Mouse (Mus musculus) embryo, embryonic 10.5 days (tissue): ENCODE data around the gene Cd3eap.
A peak's percentile ranks its signal among the peaks of the same experiment; 100 is the strongest.

Experiments used
- DNase-seq: peaks from one replicate; pipeline ENCODE4 v3.0.0-alpha.2; 2015; ENCODE audit warnings: low spot score

Cd3eap gene

DNA sequence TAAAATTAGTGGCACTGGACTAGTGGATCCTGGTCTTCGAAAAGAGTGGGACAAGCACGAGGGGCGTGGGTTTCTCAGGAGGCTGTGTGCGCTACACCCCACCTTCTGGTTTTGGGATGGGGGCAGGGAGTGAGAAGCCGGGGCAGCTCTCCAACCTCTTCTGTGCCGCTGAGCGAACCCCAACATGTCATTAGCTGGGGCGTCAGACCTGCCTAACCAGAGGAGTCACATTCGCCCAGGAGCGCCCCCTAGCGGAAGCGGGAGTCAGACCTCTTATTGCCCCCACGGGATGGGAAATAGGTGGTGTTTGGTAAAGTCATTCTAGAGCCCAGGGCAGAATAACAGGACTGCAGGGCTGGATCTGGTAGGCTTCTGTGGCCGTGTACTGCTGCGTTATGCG is 2.4 kb upstream of the Cd3eap start:
- DNase-seq: peak; percentile 77

GRCm38 (mm10) chr7:19360944-19361343 is 1.7 kb upstream of the Cd3eap start:
- peak; percentile 94 for DNase-seq

- DNase-seq: peak; percentile 70
Measured at GRCm38 (mm10) chr7:19359892-19360641, 784 bp upstream of the Cd3eap start.

DNA sequence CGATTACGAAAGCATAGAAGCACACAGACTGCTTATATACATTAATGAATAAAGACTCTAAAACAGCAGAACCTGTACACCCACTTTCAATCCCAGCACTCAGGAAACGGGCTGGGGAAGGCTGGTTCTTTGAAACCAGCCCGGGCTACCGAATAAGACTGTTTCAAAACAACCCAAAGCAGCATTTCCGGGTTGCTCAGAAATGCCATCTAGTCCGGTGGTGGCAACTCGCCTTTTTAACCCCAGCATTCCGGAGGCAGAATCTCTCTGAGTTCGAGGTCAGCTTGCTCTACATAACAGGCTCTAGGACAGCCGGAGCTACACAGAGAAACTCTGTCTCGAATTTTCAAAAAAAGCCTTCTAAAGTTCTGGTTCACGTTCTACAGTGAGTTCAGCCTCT is 649 bp downstream of the Cd3eap start:
- no peak for DNase-seq

GRCm38 (mm10) chr7:19357381-19358375 is 1.6 kb downstream of the Cd3eap start:
- no peak for DNase-seq

GRCm38 (mm10) chr7:19356311-19356710 is 3.0 kb downstream of the Cd3eap start:
- no peak for DNase-seq

DNA sequence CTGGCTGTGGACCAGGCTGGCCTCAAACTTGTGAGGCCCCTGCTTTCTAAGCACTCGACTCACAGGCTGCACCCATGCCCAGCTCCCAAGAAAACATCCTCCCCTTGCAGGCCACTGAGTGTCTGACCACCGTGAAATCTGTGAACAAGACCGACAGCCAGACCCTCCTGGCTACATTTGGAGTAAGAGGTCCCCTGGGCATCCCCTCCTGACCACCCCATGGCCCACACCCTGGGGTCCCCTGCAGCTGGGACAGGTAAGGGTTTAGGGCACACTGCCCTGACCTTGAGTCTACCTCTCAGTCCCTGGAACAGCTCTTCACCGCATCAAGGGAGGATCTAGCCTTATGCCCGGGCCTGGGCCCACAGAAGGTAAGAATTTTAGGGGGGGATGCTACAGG is 4.3 kb downstream of the Cd3eap start:
- no peak for DNase-seq

- DNase-seq: no peak
Measured at GRCm38 (mm10) chr7:19350221-19350620, 9.1 kb downstream of the Cd3eap start.

DNA sequence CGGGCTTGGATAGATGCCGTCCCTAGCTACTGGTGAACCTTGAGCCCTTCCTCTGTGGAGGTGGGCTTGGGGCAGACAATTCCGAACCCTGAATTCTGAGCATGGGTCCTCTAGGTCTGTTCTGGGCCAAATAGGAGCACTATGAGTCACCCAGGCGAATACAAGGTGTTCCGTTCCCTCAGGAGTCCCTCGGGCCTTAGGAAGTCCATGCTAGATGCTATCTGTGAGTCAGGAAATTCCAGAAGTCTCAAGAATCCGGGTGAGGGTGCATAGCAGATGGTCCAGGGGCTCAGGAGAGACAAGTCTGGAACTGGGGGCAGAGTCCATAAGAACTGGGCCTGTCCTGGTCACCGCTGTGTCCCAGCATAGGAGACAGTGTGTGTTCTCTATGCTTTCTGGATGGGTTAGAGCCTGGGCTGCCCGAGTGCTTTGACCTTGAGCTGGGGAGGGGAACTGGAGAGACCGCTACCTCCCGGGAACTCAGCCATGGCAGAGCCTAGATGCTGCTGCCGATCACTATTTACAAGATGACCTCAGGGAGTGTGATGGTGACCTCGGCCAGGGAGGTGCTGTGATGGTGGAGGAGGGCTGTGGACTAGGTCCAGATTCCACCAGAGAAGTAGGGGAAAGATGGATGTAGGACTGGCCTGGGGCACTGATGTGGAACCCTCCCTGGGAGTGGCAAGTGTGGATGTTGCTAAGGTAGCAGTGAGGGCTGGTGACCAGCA is 9.9 kb downstream of the Cd3eap start:
- no peak for DNase-seq

DNA sequence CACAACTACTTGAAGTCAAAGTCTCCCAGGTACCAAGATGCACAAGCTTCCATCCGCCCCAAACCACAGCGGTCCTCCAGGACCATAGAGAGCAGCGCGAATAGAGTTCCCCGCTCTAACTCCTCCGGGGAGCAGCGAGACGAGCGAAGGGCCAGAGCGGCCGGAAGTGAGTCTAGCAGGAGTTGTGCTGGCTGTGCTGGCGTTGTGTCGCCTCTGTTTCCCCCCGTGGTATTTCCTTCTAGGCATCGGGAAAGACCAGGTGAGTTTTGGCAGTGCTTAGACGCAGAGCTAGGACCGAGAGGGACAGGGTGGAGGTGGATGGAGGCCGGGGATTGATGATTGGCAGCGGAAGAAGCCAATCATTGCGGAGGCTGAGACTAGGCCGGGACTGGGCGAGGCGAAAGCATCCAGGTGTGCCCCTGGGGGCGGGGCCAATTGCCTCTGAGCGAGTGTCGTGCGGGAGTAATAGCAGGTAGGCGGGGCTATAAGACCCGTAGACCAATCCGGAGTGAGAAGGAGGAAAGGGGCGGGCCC is 14.3 kb downstream of the Cd3eap start:
- peak; percentile 99 for DNase-seq

DNA sequence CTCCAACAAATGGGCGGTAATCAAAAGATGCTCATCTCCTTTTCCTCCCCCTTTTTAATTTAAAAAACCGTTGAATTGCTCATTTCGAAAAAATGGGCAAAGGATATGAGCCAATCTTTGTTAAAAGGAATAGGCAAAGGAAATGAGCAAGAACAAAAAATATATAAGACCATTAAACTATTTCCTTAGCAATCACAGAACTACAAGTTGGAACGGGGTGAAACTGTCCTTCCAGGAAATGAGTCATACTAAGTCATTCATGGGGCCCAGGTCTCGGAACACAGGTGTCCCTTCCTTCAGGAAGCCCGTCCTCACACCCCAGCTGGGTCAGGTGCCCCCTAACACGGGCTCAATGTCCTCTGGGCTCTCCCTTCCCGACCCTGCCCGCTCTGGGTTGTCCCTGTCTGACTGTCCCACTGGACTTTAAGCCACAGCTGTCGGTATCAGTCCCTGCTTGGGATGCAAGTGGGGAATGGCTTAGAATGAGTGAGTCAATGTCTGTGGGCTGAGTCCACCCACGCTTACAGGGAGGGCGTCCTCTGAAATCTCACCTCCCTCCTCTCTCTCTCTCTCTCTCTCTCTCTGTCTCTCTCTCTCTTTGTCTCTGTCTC is 14.9 kb downstream of the Cd3eap start, which contains the start of gene Ercc1:
Gene Ercc1 (plus strand): TSS at position 542 of the 611 bp plus-strand sequence.
- no peak for DNase-seq

DNA sequence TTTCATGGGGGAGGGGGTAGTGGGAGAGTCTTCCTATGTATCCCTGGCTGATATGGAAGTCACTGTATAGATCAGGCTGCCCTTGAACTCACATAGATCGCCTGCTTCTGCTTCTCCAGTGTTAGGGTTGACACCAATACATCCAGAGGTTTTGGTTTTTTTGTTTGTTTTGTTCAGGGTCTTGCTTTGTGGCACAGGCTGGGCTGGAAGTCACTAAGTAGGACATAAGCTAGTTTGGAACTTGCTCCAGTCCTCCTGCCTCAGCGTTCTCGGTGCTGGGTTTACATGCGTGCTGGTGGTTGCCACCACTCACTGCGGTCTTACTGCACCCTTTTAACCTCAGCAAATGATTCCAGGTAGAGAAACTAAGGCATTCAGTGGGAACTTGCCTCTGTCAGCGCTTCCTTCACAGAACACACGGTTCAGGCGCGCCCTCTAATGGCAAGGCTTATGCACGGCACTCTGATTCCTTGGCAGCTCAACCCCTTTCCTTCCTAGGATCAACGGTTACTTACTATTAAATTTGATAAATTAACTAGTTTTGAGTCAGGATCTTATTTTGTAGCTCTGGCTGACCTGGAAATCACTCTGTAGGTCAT is 16.0 kb downstream of the Cd3eap start:
- peak; percentile 93 for DNase-seq

DNA sequence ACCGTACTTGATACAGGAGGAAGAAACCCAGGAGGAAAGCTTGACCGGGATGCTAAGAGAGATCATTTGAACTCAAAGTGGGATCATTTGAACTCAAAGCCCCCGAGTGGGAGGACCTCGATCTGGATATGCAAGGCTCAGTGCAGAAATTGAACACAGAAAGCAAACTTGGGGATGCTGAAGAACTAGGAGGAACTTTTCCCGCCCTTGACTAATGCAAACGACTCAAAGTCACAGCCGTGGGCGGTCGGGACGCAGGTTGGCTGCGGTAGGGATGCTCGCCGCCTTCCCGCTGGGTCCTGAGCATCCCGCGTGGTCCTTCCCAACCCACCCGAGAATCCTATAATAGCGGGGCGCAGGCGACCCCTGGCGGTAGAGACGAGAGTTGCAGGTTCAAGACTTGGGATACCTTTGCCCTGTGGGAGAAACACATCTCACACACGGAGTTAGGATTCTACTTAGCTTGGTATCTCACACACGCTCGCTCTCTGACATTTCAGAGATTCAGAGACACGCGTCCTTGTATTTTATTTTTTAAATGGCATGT is 16.7 kb downstream of the Cd3eap start:
- DNase-seq: peak; percentile 93

DNA sequence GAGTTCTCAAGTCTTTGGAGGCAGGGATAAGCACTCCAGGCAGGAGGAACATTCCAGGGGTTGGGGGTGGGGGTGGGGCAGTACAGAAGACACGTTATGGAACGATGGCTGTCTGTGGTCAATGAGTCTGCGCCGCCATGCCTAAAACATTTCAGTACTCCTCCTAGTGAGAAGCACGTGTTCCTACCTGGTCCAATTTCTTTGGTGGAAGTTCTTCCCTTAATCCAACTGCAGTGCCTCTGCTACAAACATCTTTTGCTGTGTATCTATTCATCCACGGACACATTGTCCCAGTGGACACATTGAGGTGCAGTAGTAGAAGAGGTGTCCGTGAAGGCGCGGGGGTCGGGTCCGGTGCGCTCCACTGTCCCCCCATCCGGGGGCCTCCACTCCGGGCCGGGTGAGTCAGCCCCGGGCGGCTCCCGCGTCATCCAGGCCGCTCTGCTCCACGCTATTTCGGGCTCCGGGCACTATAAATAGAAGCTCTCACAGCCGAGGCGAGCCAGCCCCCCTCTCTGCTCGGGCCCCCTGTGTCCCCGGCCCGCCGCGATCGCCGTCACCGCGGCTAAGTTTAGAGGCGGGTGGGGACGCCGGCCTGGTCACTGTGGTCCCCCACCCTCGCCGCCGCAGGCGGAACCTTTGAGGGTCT is 17.4 kb downstream of the Cd3eap start:
- DNase-seq: no peak

DNA sequence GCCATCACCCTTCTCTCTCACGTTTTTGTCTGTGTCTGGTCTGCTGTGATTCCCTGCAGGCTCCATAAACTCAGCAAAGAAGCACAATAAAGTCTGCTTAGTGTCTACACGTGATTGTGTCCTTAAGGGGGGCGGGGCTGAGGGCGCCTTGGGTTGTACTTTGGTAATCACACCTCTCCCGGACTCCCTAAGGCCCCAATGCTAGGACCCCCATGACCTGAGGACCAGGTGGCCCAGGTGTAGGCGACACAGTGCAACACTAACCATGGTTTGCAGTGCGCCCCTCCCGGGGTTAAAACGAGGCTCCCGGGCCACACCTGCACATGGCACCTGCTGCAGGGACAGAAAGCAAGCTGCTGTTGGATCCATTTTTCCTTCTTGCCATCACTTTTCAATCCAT is 18.0 kb downstream of the Cd3eap start:
- no peak for DNase-seq

DNA sequence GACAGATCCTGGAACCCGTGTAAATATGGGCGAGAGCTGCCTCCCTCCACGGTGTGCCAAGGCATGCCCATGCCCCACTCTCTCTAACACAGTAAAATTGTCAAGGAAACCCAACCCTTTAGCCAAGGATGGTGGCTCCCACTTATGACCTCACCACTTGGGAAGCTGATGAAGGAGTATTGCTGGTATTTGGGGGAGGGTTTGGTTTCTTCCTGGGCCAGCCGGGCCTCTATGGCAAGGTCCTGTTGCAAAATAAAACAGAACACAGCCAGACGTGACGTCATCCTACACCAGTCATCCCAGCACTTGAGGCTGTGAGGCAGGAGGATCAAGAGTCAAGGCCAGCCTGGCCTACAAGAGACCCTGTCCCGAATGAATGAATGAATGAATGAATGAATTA is 20.7 kb downstream of the Cd3eap start:
- DNase-seq: no peak

DNA sequence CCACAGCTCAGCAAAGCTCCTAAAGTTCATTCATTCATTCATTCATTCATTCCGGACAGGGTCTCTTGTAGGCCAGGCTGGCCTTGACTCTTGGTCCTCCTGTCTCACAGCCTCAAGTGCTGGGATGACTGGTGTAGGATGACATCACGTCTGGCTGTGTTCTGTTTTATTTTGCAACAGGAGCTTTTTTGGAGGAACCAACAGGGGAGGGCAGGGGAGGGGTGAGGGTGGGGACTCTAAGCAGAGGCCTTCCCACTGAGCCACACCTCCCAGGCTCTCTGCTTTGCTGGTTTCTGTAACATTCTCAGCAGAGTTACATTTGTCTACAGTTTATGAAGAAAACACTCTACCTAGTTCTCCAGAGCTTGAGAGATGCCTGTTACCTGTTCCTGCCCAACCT is 21.2 kb downstream of the Cd3eap start:
- DNase-seq: no peak

- no peak for DNase-seq
Measured at GRCm38 (mm10) chr7:19337122-19337521, 22.2 kb downstream of the Cd3eap start.

DNA sequence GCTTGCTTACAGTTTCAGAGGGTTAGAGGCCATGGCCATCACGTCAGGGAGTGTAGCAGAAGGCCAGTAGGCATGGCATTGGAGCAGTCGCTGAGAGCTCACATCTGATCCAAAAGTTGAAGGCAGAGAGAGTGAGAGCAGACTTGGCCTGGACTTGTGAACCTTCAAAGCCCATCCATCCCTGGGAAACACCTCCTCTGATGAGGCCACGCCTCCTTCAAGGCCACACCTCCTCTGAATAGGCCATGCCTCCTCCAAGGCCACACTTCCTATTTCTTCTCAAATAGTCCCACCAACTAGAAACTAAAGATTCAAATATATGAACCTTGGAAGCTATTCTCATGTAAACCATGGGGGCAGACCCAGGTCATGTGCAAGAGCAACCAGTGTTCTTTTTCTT is 23.7 kb downstream of the Cd3eap start:
- DNase-seq: no peak

DNA sequence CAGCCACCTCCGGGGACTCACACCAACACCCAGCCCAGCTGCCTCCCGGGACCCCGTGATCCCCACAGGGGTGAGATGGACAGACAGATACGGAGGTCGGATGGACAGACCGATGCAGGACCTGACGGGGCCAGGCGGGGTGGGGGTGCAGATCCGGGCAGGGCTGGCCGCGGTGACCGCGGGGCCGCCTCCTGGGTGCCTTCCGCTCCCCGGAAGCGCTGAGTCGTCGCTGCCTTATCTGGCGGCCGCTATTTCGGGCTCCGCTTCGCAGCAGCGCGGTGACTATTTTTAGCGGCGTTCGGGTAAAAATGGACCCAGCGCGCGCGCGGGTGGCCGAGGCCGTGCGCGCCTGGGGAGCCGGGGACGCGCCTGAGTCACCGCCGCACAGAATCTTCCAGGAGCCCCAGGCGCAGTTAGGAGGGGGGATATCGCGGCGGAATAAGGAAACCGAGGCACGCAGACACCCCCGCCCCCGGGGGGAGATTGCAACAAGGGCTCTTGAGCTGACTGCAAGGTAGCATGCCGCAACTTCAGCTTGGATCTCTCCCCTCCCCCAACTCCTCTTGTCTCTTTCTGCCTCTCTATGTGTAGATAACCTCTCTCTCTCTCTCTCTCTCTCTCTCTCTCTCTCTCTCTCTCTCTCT is 26.5 kb downstream of the Cd3eap start:
- peak; percentile 68 for DNase-seq
